Mouse (Mus musculus) layer of hippocampus, postnatal 25 days (tissue): ENCODE data around the gene Gm21974. TPM values are rescaled to one million over a fixed set of nuclear protein-coding genes. Genes with fewer than 3 reads are reported as not detected.

Source experiments
- DNase-seq, 2 experiments: peaks; one replicate each; pipeline ENCODE4 v3.0.0; 2022; ENCODE audit warnings: mixed read lengths in 2 of 2, low spot score in 1 of 2; ENCODE audit errors: extremely low spot score in 1 of 2
- total RNA-seq, 2 experiments: library from RNA; stranded (reverse); gene quantifications; 2 replicates each; pipeline ENCODE4 v1.2.3; 2021

Gene Gm21974
- total RNA-seq, 2 experiments from 2014 or later: not detected

GRCm38 (mm10) chr7:127837473-127837872, 57.8 kb downstream of the Gm21974 start:
- no peak for DNase-seq

Other genes starting within 250 kb of the Gm21974 start
- gene Bcl7c, start 186.5 kb downstream of the Gm21974 start, total RNA-seq: 10 to 100 TPM; 24.0 to 25.7 TPM
- 1 to 10 TPM; 2.4 TPM for gene Ctf1, start 182.7 kb downstream of the Gm21974 start, total RNA-seq
- not detected for gene Ctf2, start 163.3 kb downstream of the Gm21974 start, total RNA-seq
- 10 to 100 TPM; 63.4 to 66.7 TPM for gene Fbxl19, start 150.9 kb downstream of the Gm21974 start, total RNA-seq
- gene Orai3, start 125.6 kb downstream of the Gm21974 start, total RNA-seq: 10 to 100 TPM; 28.7 to 33.2 TPM
- 10 to 100 TPM; 35.1 to 50.0 TPM for gene Setd1a, start 118.8 kb downstream of the Gm21974 start, total RNA-seq
- 1 to 10 TPM; 3.7 to 5.7 TPM for gene Gm49388, start 109.8 kb downstream of the Gm21974 start, total RNA-seq
- gene Hsd3b7, start 94.8 kb downstream of the Gm21974 start, total RNA-seq: 1 to 10 TPM; 4.5 to 5.3 TPM
- gene Stx4a, start 71.2 kb downstream of the Gm21974 start, total RNA-seq: 10 to 100 TPM; 59.9 to 62.5 TPM
- 100 to 1,000 TPM; 329 to 362 TPM for gene Stx1b, start 70.9 kb downstream of the Gm21974 start, total RNA-seq
- 10 to 100 TPM; 30.8 to 31.3 TPM for gene Zfp646, start 19.2 kb downstream of the Gm21974 start, total RNA-seq
- gene Zfp668, start 18.6 kb downstream of the Gm21974 start, total RNA-seq: 10 to 100 TPM; 20.4 to 25.8 TPM
- 1 to 10 TPM; 1.9 to 2.6 TPM for gene Prss53, start 4.5 kb downstream of the Gm21974 start, total RNA-seq
- gene Vkorc1, start 163 bp upstream of the Gm21974 start, total RNA-seq: 10 to 100 TPM; 21.6 to 30.4 TPM
- 10 to 100 TPM; 41.4 to 51.6 TPM for gene Bckdk, start 8.6 kb upstream of the Gm21974 start, total RNA-seq
- gene Kat8, start 17.1 kb upstream of the Gm21974 start, total RNA-seq: 10 to 100 TPM; 27.8 to 33.9 TPM
- under 1 TPM; 0.35 to 0.52 TPM for gene Prss8, start 34.6 kb upstream of the Gm21974 start, total RNA-seq
- 10 to 100 TPM; 10.6 to 13.5 TPM for gene Prss36, start 51.3 kb upstream of the Gm21974 start, total RNA-seq
- 100 to 1,000 TPM; 270 to 376 TPM for gene Fus, start 72.0 kb upstream of the Gm21974 start, total RNA-seq
- gene Pycard, start 98.4 kb upstream of the Gm21974 start, total RNA-seq: 1 to 10 TPM; 1.4 to 3.4 TPM
- gene Trim72, start 108.5 kb upstream of the Gm21974 start, total RNA-seq: under 1 TPM; 0.21 to 0.25 TPM
- gene Itgam, start 167.2 kb upstream of the Gm21974 start, total RNA-seq: 10 to 100 TPM; 13.1 to 13.9 TPM
- gene Gm49368, start 167.2 kb upstream of the Gm21974 start, total RNA-seq: not detected
- under 1 TPM; 0.09 to 0.20 TPM for gene Itgax, start 234.1 kb upstream of the Gm21974 start, total RNA-seq